Mouse (Mus musculus) left cerebral cortex, adult 9 months (tissue): ENCODE data around the gene Fam102a.

Experiments used
- DNase-seq, 2 experiments: peaks; one replicate each; pipeline ENCODE4 v3.0.0; 2022; ENCODE audit warnings: low spot score in 2 of 2

The Fam102a gene

DNA sequence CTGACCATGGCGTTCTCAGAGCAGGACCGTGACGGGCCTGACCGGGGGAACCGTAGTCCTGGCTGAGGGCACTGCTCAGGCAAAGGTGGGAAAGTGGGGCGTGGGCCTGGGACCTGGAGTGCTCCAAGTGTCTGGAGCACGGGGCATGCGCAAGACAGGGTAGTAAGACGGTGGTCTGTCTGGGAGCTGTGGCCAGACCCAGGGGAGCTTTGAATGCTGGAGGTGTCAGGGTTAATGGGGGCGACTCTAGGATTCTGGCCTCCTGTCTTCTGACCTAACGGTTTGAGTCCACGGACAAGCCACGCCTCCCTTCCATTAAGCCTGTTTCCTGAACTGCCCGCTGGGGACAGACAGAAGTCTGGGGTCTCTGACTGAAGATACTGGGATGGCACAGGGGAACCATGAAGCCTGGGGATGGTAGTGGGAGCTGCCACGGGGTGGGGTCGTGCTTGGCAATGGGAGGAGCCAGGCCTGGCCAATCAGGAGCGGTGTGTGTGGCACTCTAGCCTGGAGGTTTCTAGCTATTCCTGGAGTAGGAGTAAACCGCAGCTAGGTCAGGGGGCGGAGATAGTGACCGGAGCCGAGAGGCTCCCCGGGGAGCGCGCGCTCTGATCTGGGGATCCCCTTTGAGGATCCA, 73.1 kb downstream of the Fam102a start:
- DNase-seq, result peak in 1 of 2 experiments; percentile 55

DNA sequence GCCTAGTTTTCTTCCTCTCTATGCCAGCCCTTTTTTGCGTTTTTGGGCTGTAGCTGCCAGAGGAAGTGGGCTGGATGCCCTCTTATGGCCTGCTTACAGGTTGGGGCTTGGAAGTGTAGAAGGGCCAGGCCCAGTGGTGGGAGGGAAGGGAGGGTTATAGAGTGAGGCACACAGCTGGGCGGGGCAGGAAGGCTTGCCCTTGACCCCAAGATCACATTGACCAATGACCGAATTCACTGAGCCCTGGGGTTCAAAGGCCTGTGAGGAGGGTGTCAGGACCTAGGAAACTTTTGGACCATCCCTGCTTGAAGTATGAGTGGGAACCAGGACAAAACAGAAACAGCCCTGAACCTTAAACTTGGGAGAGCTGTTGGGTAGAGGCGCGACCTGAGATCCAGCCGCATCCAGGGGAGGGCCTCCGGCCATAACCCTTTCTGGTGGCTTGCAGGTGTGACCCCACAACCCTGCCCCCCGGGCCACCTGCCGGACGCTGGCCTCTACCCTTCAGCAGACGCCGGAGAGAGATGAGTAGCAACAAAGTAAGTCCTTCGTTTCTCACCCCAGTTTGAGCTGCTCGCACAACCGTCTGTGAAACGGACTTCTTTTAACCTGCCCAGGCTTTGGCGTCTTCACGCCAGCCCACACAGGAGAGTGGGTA, 73.8 kb downstream of the Fam102a start:
- DNase-seq, result no peak

- peak in 1 of 2 experiments; percentile 55 for DNase-seq
Measured at GRCm38 (mm10) chr2:32610610-32611229, 75.6 kb downstream of the Fam102a start.

DNA sequence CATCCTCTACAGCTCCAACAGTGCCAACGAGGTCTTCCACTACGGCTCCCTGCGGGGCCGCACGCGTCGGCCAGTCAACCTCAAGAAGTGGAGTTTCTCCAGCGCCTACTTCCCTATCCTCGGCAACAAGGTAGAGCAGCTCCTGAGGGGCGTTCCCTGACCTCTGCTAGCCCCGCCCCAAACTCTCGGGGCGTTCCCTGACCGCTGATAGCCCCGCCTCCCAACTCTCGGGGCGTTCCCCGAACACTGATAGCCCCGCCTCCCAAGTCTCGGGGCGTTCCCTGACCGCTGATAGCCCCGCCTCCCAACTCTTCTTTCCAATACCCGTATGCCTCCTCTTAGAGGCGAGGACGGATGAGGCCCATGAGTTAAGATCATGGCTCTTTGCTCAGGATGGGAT, 77.1 kb downstream of the Fam102a start:
- DNase-seq, result no peak

GRCm38 (mm10) chr2:32617109-32617508, 82.0 kb downstream of the Fam102a start:
- DNase-seq, result no peak

- DNase-seq, result no peak
Measured at GRCm38 (mm10) chr2:32617601-32618000, 82.5 kb downstream of the Fam102a start.

DNA sequence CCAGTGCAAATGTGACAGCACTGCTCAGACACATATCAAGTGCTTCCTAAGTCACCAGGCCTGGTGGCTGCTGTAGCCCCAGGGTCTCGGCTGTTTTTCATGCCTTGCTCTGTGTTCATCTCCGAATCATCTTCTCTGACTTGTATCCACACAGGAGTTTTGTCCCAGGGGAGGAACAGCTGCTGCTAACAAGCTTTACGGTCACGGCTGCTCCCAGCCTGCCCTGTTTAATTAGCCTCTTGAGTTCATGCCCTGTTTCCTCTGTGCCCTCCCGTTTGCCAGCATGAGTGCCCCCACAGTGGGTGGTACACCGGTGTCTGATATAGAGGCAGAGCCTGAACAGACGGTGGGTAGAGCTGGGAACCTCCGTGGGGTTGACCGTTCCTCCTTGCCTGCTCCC, 82.9 kb downstream of the Fam102a start:
- DNase-seq, result no peak
